Mouse (Mus musculus): Measurements from ENCODE around the gene Ifitm6.
A peak's percentile ranks its signal among the peaks of the same experiment; 100 is the strongest.
"Not testable (repeated sequence)": the region's sequence is repeated elsewhere in the genome, so short reads cannot be mapped to it uniquely, and the experiment has no call there.

Gene Ifitm6

GRCm38 (mm10) chr7:140971479-140972171, 46.1 kb downstream of the Ifitm6 start:
- DNase-seq (ENCODE audit: low read depth, low spot score): no peak

DNA sequence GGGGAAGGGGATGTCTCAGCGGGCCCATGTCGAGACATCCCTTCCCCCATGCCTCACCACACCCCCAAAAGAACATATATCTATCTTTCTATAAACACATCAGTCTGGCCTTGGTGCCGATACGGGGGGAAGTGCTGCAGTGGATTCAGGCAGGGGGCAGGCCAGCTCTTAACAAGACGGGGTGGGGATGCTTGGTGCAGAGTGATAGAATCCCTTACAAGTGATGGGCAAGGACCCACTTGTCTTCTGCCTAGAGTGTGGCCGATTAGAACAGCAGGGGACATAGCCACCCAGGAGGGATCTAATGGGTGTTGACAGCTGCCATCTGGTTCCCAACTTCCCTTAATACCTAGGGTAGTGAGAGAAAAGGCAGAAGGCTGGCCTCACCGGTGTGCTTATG, 46.8 kb downstream of the Ifitm6 start:
- DNase-seq (ENCODE audit: low read depth, low spot score): peak; percentile 21

GRCm38 (mm10) chr7:140968710-140969109, 49.0 kb downstream of the Ifitm6 start:
- DNase-seq (ENCODE audit: low read depth, low spot score): not testable (repeated sequence)

DNA sequence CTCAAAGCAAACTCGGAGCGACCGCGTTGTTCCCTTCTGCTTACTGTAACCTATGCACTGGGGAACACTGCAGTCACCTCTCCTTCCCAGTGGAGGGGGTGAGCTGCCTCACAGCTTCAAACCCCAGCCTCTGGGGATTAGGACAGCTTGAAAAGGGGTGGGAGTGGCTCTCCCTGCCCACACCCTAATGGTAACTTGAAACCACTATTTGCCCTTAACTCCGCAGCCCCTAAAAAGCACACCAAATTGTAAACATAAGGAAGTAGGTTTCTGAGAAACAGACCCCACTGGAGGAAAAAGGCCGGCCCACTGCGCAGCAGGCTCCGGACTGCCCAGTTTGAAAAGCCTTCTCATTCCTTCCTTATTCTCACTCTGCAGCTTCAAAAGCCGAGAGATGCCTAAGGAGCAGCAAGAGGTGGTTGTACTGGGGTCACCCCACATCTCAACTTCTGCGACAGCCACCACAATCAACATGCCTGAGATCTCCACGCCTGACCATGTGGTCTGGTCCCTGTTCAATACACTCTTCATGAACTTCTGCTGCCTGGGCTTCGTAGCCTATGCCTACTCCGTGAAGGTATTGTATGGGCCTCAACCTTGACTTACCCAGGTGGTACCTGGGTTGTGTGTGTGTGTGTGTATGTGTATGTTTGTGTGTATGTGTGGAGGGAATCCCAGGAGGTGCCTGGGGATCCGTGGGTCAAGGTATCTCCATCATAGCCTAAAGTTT, 49.7 kb downstream of the Ifitm6 start:
- no peak for DNase-seq (ENCODE audit: low read depth, low spot score)

- DNase-seq (ENCODE audit: low read depth, low spot score): no peak
Observed at GRCm38 (mm10) chr7:140966921-140967320, 50.8 kb downstream of the Ifitm6 start, which contains the start of gene Ifitm1. TSS of gene Ifitm1 (plus strand) at chr7:140967221.
